Mouse (Mus musculus) layer of hippocampus, adult 9-11 months (tissue): ENCODE data around the gene Fkbp9.

Source experiments
- DNase-seq: peaks from one replicate; pipeline ENCODE4 v3.0.0; 2022

Fkbp9 gene

DNA sequence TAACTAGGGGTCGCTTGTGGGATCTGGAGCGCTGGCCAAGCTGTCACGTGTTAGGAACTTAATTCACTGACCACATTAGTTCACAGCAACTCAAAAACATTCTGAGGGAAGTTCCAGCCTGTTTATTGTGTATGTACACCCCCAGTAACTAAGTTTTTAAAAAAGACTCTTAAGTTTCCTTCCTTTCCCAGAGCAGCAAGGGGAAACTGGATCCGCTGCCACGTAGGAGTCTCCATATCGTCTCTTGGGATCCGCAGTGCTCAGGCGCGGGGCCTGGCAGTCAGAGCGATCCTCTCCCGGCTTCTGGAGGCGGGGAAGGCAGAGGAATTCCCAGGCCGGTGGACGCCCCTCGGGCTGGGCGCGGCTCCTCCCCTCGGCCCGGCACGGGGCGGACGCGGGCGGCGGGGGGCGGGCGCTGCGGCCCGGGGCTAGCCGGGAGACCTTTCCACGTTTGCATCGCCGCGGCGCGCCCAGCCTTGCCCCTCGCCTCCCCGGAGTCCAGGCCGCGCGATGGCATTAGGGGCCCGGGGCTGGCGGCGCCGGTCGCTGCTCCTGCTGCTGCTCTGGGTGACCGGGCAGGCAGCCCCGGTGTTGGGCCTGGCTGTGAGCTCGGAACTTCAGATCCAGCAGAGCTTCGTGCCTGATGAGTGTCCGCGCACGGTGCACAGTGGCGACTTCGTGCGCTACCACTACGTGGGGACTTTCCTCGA is at the start of gene Fkbp9:
Fkbp9 (plus strand) TSS at position 363 of the 710 bp plus-strand sequence.
- DNase-seq: peak; percentile 40

DNA sequence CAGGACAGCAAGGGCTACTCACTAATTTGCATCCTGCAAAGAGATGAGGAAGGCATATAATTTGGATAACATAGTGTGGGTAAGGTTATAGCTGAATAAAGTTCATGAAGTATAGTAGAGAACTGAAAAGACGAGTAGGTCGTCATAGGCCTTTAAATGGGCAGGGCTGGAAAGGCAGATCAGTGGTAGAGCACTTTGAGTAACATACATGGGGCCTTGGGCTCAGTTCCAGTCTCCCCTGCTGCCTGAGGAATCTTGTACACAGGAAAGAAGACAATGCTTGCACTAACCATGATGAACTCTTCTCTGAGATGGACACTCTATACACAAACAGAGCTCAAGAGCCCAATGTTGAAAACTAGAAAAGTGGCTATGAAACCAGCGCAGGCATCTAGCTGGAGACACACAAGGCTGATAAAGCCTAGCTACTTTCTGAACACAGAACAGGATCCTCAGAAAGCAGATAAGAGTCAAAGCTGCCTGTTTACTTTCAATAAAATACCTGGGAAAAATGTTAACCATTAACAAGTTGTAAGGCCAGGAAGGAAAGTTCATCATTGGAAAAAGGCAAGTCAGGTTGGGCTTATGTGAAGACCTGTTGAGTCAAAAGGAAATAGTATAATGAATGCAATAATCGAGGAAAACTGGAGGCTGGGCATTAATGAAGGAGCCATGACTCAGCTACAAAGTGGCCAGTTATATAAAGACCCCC is 48.1 kb upstream of the Fkbp9 start:
- no peak for DNase-seq

DNA sequence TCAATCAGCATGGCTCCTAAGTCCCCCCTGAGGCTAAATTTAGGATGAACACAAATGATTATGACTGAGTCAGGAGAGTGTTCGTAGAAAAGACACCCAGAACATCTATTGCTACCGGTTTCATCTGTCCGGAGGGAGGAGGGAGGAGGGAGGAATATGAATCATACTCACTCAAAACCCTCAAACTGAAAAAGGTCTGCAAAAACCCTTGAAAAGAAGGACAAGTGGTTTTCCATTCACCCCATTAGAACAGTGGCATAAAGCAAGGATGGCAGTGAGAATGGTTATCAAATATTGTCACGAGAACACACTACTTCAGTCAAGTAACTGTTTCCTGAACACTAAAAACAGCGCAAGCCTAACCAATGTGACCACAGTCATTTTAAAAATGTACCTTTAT is 46.8 kb upstream of the Fkbp9 start:
- DNase-seq: no peak

DNA sequence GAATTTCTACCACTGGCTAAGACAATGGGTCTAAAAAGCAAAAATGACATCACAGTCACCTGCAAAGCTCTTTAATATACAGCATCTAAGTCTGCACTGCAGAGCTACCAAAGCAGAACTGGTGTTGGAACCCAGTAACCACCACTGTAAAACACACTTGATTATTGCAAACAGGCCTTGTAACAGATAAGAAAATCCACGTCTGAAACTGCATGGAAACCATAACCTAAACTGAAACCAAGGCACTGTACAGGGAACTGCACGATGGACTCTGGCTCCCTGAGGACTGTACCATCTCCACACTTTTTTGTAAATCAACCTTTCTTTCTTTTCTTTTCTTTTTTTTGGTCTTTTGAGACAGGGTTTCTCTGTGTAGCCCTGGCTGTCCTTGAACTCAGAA is 44.2 kb upstream of the Fkbp9 start:
- no peak for DNase-seq

DNA sequence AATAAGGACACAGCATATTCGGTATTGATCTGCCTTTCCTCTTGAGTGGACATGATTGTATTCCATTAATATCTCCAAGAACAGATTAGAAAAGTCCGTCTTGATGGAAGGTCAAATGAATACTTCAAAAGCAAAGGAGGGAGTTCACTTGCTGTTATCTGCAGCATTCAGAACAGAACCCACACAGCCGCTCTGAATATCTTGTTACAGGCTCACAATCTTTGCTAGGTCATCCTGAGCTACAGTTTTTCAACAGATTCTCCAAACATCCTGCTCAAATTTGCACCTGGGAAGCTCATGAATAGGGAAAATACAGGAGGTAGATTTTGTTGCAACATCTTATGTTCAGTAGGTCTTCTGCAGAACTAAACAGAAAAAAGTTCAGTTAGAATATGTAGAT is 42.5 kb upstream of the Fkbp9 start:
- DNase-seq: no peak

DNA sequence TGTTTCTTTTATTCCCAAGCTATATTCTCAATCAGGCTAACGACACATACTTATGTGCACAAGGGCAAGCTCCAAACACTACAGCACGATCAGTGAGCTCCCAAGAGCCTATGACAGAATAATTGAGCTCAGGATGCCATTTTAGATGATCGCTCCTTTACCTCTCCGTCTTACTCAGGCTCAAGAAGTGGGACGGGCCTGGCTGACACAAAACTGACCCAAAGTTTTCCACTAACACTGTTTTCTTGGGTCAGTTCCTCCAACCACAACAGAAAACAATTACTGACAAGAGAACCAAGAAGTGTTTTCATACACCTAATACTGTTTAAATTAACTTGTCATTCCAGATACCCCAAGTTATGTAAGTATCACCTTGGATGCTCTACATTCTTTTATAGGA is 37.0 kb upstream of the Fkbp9 start:
- DNase-seq: no peak

DNA sequence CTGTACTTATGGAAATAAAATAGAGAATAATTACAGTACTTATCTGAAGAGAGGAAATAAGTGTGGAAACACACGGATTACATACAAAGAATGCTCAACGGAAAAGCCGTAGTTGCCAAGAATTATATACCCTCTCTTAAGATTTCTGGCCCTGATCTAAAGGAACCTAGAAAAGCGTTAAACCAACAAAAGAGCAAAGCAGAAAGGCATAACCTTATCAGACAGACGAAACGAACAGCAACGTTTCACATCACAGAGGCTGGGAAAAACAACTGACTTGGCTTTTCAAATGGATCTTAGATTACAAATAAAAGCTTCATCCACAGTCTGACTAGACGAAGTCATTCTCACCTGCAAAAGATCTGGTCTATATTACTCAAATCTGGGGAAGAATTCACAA is 35.6 kb upstream of the Fkbp9 start:
- DNase-seq: no peak

DNA sequence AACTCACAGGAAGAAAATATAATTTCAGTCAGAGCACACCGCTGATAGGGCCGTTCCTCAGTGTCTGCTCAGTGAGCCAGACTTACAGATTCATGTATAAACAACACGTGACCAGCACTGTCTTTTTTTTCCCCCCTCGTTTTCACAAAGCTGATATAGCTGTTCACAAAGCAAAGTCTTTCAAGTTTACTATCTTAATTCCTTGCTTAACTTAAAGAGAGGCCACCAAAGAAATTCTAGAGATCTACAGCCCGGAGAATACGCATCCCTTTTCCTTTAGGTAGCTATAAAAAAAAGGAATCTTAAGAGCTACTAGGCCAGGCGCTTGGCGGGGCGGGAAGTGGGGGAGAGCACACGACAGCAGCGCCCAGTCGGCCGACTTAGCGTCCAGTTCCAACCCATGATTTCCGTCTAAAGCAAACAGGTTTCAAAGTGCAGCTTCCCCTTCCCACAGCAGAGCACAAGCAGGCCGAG is 35.2 kb upstream of the Fkbp9 start:
- DNase-seq: peak; percentile 29

DNA sequence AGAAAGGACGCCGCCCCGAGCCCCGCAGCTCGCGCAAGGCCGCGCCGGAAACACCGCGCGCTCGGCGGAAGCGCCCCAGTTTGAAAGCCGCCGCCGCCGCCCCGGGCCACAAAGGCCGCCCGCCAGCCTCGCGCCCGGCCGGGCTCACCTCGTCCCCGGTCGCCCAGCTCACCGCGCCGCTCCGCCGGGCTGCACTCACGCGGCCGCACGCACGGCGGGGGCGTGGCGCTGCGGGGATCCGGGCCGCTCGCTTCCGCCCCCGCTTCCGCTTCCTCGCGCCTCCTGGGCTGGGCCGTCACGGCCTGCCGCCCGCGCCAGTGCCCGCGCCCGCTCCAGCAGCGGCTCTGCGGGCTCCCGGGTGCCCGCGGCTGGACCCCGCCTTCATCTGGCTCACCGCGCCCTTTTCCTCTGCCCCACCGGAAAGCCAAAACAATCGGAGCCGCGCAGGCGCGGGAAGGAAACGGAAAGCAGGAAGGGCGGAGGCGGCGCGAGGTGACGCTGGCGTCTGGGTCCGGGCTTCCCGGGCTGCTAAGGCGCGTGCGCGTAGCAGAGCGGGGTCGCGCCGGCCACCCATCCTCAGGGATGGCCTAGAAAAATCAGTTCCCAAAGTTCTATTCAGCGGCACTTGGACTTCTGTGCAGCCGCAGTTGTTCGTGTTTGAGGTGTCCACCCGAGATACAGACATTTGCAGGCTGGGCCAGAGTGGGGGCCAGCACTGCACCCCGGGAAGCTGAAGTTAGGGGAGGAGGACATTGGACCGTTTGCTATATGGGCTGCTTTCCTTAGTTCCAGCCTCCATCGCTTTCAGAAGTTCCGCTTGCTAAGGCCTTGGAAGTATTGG is 34.3 kb upstream of the Fkbp9 start, which contains the start of gene Kbtbd2:
Kbtbd2 (minus strand) TSS at position 503 of the 841 bp plus-strand sequence.
- peak; percentile 95 for DNase-seq

DNA sequence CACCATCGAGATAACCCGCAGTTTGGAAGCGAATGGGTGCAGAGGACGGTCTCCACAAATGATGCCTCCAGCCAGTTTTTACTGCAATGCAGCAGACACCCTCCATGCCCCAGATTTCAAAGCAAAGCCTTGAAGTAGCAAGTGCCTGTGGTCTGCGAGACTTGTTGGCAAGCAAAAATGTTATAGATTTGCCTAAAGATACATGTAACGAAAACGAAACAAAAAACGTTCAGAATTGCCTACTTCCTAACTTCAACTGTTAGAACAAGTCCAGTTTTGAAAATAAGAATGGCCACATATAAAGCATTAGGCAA is 33.8 kb upstream of the Fkbp9 start:
- DNase-seq: no peak

DNA sequence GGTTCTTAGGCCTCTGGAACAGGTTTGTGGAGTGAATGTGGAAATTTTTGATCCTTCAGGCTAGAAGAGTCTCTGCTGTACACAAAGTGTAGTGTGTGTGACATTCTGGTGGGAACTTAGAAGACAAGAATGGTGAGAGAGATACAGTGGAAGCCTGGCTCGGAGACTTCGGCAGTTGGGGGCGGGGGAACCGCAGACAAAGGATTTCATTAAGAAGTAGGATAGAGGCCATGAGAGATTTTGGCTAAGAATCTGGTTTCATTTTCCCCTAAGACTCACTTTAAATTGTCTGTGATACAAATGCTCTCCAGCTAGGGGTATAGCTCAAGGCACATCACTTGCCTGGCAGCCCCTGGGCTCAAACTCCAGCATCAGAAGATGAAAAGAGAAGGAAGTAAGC is 26.8 kb upstream of the Fkbp9 start:
- no peak for DNase-seq

DNA sequence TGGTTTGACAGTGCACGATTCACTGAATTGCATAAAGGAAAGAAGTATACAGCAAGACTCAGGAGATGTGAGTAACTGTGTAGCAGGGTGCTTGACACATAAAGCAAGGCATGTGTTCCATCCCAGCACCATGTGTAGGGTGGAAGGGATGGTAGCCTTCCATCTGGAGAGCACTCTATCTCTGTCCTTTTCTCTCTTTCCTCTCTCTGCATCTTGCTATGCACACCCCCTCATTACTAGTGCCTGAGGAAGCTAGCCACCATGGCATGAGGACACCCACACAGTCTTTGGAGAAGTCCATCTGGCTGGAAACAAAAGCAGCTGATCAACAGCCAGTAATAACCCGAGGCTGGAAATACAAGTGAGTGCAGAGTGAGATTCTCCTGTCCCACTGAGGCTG is 25.7 kb upstream of the Fkbp9 start:
- DNase-seq: peak; percentile 40

DNA sequence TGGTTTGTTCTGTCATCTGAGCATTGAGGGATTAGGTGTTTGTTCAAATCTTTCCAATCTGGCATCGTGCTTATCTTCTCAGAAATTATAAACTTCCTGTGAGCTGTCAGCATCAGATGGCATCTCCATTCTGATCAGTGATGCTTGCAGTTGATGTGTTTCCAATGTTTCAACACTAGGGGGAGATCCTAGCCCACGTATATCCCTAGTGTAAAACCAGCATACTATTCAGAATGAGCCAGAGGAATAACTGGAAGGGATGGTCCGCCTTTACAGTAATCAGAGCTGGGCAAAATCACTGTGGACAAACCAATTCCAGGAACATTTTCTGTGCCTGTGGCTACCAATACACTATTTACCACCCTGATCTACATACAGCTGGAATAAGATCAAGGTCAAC is 23.2 kb upstream of the Fkbp9 start:
- DNase-seq: peak; percentile 41

DNA sequence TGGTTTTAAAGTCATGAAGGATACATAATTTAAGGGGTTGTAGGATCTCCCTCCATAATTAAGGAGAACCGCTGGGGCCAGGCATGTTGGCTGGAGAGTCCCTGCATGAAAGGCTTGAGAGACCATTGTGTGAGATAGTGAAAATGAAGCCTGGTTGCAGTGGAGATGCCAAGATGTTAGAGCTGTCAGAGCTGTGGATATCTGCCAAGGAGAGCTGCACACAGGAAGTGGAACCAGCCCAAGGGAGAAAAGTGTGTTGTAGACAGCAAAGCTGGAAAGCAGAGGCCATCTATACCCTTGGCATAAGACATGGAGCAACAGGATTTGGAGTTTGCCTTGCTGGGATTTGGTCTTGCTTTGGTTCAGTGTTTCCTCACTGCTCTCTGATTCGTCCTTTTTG is 18.5 kb upstream of the Fkbp9 start:
- no peak for DNase-seq

DNA sequence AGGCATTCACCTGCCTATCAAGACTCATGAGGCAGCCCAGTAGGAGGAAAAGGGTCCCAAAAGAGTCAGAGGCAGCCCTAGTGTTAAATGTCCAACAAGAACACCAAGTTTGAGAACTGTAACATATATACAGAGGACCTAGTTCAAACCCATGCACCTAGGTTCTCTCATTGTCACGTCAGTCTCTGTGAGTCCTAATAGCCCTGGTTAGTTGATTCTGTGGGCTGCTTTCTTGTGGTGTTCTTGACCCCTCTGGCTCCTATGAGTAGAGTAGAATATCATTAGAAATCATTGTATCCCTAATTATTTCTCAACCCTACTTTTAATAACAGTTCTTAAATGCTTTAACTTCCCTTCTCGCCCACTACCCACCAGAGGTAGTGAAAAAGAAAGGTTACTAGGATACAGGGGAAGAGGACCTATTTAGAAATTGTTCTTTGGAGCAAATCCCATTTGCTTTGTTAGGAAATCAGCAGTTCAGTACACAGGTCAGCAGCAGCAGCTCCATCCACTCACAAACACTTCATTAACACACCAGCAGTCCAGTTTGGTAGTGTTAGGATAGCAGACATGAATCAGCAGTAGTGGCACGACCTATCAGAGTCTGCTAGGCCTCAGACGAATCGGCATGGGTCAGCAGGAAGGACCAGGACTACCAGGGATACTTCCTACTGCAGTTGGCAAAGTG is 13.3 kb upstream of the Fkbp9 start:
- DNase-seq: no peak

DNA sequence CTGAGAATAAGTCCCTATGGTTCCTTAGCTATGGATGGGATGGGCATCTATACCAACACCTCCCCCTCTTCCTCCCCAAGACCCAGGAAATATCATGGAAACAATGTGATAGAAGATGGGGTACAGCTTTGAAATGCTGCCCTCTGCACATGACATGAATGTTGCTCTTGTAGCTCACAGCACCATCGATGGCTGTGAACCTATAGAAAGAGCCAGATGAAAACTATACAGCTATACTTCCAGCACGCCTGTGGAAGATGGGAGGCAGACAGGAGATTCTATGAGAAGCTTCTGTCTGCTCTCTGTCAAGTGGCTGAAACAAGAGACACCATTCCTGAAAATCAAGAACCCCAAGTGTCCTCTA is 12.8 kb upstream of the Fkbp9 start:
- DNase-seq: no peak

DNA sequence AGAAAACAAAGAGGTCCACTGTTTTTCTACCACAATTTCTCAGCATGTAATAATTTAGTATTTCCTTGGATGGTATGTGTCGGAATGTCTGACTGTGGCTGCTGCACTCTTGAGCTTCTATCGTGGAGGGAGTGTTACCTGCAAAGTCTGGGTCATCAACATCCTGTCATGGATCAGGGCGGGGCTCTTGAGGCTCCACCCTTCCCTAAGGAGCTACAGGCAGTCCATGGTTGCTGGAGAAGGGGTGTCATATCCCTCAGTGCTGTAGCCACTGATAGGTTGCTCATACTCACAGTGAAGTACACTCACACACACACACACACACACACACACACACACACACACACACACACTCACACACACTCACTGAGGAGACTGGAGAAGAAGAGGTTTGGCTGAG is 6.2 kb upstream of the Fkbp9 start:
- no peak for DNase-seq

DNA sequence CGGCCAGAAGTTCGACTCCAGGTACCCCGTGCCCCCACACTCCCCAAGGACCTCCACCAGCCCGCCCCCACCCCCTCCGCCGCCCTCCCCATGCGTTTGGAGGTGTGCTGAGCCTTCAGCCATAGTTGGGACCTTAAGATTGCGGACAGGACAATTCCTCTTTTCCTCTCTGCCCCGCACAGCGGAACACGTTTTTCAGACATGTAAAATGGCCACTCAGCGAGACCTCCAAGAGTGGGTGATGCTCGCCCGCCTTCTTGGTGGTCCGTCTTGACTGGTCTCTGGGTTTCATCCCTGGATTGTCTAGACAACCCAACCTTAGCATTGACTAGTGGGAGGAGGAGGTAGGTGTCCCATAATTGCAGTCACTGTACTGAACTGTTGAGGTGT is 543 bp downstream of the Fkbp9 start:
- DNase-seq: no peak

DNA sequence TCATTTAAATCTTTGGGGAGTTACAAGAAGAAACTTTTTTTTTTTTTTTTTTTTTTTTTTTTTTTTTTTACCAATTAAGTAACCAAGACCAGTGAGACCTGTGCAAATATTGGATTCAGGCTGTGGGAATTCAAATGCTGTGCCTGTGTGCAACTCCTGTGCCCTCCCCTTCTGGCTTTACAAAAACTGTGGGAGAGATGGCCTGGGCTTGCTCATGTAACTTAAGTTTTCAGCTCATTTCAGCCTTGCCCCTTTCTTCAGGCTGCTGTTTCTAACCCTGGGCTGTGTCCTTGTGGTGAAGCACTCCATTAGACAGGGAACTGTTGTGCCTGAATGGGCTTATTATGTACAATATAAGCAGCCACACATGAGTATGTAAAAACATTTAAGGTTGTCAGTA is 971 bp downstream of the Fkbp9 start:
- DNase-seq: no peak

DNA sequence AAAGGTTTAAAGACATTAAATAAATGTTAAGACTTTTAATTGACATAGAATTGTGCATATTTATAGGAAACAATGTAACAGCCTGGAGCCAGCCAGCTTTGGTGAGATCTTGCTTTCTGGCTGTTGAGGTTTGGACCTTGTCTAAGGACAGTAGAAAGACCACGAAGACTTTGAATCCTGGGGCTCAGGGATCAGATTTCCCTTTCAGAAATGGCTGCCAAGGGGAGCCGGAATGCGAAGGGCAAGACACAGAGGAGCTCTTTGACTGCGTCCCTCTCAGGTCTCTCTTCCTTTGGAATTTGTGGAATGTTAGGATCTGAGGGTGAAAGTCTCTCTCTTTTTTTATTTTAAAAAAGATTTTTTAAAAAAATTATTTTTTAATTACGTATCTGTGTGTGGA is 2.9 kb downstream of the Fkbp9 start:
- no peak for DNase-seq

DNA sequence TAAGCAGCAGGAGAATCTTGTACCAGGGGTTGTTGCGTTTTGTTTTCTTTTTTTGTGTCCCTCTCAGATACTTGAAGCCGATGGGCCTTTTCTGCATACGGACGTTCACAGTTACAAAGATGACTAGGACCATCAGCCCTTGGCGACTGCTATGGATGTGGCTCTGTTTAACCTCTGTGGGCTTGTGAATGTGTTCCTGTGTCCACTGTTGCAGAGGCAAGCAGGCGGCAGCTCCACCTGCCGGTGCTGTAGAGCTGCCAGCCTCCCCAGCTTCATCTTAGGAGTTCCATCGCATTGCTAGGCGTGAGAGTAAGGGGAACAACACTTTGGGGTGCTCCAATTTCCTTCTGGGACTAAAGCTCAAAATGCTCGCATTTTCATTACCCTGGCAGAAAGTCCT is 3.7 kb downstream of the Fkbp9 start:
- peak; percentile 8 for DNase-seq

DNA sequence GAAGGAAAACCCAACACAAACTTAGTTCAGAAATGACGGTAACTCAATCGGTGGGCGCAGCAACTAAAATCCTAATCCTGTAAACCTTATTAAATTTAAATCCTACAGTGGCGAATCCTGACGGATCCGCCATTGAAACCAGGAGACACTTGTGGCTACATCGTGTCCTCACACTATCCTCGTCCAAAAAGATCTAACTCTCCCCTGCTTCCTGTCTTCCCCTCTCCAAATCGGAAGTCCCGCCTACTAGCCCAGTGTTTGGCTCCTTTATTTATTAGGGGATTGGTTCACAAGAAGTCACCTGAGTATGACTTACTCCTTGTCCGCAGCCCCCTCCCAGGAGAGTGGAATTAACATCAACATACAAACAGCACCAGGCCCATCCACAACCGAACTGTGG is 5.3 kb downstream of the Fkbp9 start:
- no peak for DNase-seq

DNA sequence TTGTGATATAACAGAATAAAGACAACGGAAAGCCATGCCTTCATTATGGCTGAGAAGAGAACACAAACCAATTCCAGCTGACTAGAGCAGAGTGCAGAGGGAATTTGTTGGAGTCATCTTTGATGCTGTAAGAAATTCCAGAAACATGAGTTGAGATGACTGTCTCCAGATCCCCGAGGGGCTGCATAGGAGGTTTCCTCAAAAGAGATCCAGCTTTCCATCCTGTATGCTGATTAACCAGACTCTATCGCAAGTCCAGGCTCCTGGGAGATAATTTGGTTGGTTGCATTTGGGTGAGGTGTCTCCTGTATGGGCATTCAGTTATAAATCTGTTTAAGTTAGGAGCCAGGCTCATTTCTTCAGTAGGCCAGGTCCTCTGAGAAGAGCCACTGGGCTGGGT is 5.8 kb downstream of the Fkbp9 start:
- DNase-seq: no peak
